Mouse (Mus musculus) neural tube, embryonic 12.5 days (tissue): ENCODE data around the gene Cradd. TPM values are rescaled to one million over a fixed set of nuclear protein-coding genes. Genes with fewer than 3 reads are reported as not detected.

ENCODE experiments used
- ATAC-seq: fragments of 200-750 bp; cut with Nextera tagmentation; 2 replicates; pipeline ENCODE4 v1.8.0; 2017; ENCODE audit warnings: low read depth, mild to moderate bottlenecking, moderate TSS enrichment, moderate library complexity; ENCODE audit not compliant: low FRiP score
- H3K27ac ChIP-seq: fragments of 300-500 bp; sonication (generic); 2 replicates; pipeline ENCODE4 v1.5.1; 2016
- H3K27me3 ChIP-seq: fragments of 300-500 bp; sonication (generic); replicated peaks from 2 replicates; pipeline ENCODE4 v1.6.1; 2016; ENCODE audit warnings: mild to moderate bottlenecking
- H3K36me3 ChIP-seq: fragments of 300-500 bp; sonication (generic); 2 replicates; pipeline ENCODE4 v1.6.1; 2016; ENCODE audit warnings: mild to moderate bottlenecking
- H3K4me1 ChIP-seq: fragments of 300-500 bp; sonication (generic); 2 replicates; pipeline ENCODE4 v1.6.1; 2016
- H3K4me2 ChIP-seq: fragments of 300-500 bp; sonication (generic); replicated peaks from 2 replicates; pipeline ENCODE4 v1.6.1; 2016; ENCODE audit warnings: mild to moderate bottlenecking
- H3K4me3 ChIP-seq: fragments of 300-500 bp; sonication (generic); 2 replicates; pipeline ENCODE4 v1.5.1; 2016
- H3K9ac ChIP-seq: fragments of 300-500 bp; sonication (generic); 2 replicates; pipeline ENCODE4 v1.6.1; 2016; ENCODE audit warnings: mild to moderate bottlenecking
- H3K9me3 ChIP-seq: fragments of 300-500 bp; sonication (generic); 2 replicates; pipeline ENCODE4 v1.6.1; 2016; ENCODE audit warnings: mild to moderate bottlenecking
- WGBS: fragments of 180-500 bp; shearing (Covaris S2); methylation state at CpG from one replicate; pipeline ENCODE4 v1.1.7; 2016; 5-methylcytosine and 5-hydroxymethylcytosine counted together
- polyA plus RNA-seq: library from polyadenylated mRNA; unstranded; fragments of >200 nt; fragmentation: Nextera tagmentation; extraction: Ambion mirVana; gene quantifications from 2 replicates; pipeline ENCODE4 v1.2.1, GENCODE M21; 2016

Cradd gene
- polyA plus RNA-seq, 1 experiment from 2014 or later: 14.4 TPM

DNA sequence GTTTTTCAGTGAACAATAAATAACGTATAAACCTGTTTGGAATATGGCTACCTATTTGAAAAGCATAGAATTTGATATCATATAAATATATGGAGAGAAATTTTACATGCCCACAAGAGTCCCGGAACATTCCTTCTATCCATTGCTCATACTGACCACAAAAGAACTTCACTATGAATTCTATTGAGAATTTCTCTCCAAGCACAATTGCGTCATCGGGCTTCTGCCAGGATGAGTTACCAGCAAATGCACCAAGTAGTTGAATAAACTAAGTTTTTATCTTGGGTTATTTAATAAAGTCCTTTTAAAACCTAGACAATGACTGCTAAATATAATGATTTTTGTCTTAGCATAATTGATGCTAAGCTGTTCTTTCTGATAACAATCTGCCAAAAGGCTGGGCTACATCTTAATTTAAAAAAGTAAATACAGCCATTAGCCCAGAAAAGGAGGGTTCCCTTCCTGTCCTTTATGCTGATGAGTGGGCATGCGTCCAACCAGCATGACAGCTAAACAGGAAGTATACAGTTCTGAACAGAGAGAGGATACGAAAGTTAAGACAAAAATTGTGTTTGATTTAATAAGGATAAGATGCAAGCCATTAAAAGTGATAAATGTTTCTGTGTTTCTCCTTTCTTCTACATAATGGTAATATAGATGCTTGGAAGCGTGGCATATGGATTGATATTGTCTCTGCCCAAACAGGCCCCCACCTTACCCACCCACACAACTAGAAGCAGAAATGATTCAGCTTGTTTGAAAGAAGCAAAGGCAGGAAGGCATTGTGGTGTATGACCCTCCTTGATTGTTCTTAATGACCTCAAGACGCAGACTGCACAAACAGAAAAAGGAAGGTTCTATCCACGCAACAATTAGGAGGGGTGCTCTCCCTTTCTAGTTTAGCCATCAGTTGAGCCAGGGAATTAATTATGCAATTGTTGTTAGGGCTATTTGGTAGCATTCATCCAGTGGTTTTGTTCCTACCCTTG is 6.7 kb upstream of the Cradd start:
- WGBS: 69% methylated on average over 9 of the region's 9 CpGs
- ATAC-seq: no peak
- no peaks in the 10 kb centered on the region for H3K27me3 ChIP-seq

DNA sequence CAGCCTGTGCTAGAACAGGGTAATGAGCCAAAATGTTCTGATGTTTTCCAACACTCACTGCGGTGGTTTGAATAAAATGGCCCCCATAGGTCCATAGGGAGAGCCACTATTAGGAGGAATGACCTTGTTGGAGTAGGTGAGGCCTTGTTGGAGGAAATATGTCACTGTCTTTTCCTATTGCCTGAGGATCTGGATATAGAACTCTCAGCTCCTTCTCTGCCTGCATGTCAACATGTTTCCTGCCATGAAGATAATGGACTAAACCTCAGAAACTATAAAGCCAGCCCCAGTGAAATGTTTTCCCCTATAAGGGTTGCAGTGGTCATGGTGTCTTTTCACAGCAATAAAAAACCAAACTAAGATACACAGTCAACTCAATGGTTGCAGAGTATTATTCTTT is 6.0 kb upstream of the Cradd start:
- Histone ChIP-seq H3K27ac (no peak overlapping the region), H3K4me2 (no peak overlapping the region), H3K27me3 (no peaks in the 10 kb centered on the region), H3K4me1 (no peaks in the 10 kb centered on the region), H3K9me3 (no peaks in the 10 kb centered on the region), H3K4me3 (no peak overlapping the region), H3K36me3 (no peaks in the 10 kb centered on the region), H3K9ac (no peak overlapping the region)
- WGBS: 91% methylated on average over 1 of the region's 1 CpGs
- ATAC-seq: no peak

More for the DNA sequence above, 6.7 kb upstream of the Cradd start:
- Histone ChIP-seq H3K9ac (no peak overlapping the region), H3K4me2 (no peak overlapping the region), H3K4me3 (no peak overlapping the region), H3K4me1 (no peaks in the 10 kb centered on the region), H3K27ac (no peak overlapping the region), H3K9me3 (no peaks in the 10 kb centered on the region), H3K36me3 (no peaks in the 10 kb centered on the region)

DNA sequence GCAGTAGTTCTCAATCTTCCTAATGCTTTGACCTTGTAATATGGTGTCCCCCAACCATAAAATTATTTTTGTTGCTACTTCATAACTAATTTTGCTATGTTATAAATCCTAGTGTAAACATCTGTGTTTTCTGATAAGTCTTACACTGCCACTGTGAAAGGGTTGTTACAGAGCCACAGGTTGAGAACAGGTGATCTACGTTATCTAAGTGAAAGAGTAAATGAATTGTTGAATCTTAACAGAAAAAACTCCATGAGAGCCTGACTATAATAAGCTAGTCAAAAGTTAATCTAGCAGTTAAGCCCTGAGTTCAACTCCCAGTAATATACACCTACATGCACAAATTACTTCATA is 322 bp upstream of the Cradd start:
- WGBS: 47% methylated on average over 1 of the region's 1 CpGs
- H3K4me2 ChIP-seq: no peak overlapping the region
- H3K4me1 ChIP-seq: peaks cover 13% of the 10 kb centered on the region
- H3K4me3 ChIP-seq: no peak overlapping the region
- ATAC-seq: peak; percentile 41
- H3K9me3 ChIP-seq: no peaks in the 10 kb centered on the region
- no peak overlapping the region for H3K27ac ChIP-seq
- H3K36me3 ChIP-seq: no peaks in the 10 kb centered on the region
- H3K9ac ChIP-seq: no peak overlapping the region
- no peaks in the 10 kb centered on the region for H3K27me3 ChIP-seq

- H3K4me2 ChIP-seq: peak overlapping the region; percentile 70
- H3K9me3 ChIP-seq: no peaks in the 10 kb centered on the region
- no peaks in the 10 kb centered on the region for H3K36me3 ChIP-seq
- ATAC-seq: no peak
- H3K27me3 ChIP-seq: no peaks in the 10 kb centered on the region
- no peak overlapping the region for H3K4me3 ChIP-seq
- no peak overlapping the region for H3K27ac ChIP-seq
- peaks cover 19% of the 10 kb centered on the region for H3K4me1 ChIP-seq
- 0 out of 2 replicates have a peak overlapping the region, but pooled peaks have one; percentile 75 for H3K9ac ChIP-seq
- WGBS: 63% methylated on average over 20 of the region's 20 CpGs
These were observed 1.6 kb downstream of the Cradd start for GRCm38 (mm10) chr10:95322076-95323070.

DNA sequence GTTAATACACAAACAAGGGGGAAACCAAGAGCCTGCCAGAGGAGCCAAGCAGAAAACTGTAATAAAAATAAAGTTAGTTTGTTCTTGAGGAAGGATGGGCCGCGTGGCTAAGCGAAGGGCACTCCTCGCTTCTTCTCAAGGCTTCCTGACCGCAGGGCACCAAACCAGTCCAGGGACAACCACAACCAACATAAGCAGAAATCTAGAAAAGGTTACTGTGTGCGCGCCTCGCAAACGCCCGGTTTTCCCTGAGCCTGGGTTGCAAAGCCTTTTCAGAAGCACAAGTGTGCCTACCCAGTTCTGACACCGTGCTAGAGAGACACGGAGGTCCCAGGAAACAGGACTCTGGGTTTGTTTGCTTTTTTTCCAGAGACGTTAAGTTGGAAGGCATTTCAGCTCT is 4.9 kb downstream of the Cradd start:
- Histone ChIP-seq H3K36me3 (no peaks in the 10 kb centered on the region), H3K9ac (no peak overlapping the region), H3K9me3 (no peaks in the 10 kb centered on the region), H3K4me3 (no peak overlapping the region), H3K27ac (no peak overlapping the region), H3K4me1 (peaks cover 37% of the 10 kb centered on the region), H3K4me2 (no peak overlapping the region), H3K27me3 (no peaks in the 10 kb centered on the region)
- WGBS: 91% methylated on average over 13 of the region's 13 CpGs
- no peak for ATAC-seq

- H3K36me3 ChIP-seq: no peaks in the 10 kb centered on the region
- H3K27me3 ChIP-seq: no peaks in the 10 kb centered on the region; the same call in 1 of the 2 replicates
- H3K4me3 ChIP-seq: no peak overlapping the region
- 90% methylated on average over 7 of the region's 7 CpGs for WGBS
- no peak for ATAC-seq
- H3K9me3 ChIP-seq: no peaks in the 10 kb centered on the region
- no peak overlapping the region for H3K27ac ChIP-seq
- H3K4me1 ChIP-seq: peaks cover 37% of the 10 kb centered on the region
- H3K4me2 ChIP-seq: no peak overlapping the region
- H3K9ac ChIP-seq: no peak overlapping the region
These were observed 5.6 kb downstream of the Cradd start for GRCm38 (mm10) chr10:95318392-95318708.

- 90% methylated on average over 21 of the region's 21 CpGs for WGBS
These were observed 6.1 kb downstream of the Cradd start for GRCm38 (mm10) chr10:95317581-95318391.

DNA sequence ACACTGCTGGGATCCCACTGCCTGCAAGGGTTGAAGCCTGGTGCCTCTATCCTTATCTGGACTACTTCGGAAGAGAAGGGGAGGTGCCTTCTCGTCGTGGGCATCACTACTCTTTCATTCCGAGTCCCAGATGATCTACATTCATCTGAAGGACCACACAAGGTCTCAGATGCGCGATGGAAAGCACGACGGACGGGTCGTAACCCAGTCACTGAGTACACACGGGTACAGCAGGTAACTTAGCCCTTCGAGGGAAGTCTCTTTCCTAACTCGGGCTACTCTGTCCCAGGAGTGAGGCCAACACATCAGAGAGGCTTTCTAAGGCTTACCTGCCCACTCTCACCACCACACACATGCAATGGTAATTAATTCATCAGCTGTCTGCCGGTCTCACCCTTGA is 6.8 kb downstream of the Cradd start:
- Histone ChIP-seq H3K27ac (no peak overlapping the region; the same call in 1 of the 2 replicates), H3K9ac (no peak overlapping the region), H3K36me3 (no peaks in the 10 kb centered on the region), H3K27me3 (peaks cover 5% of the 10 kb centered on the region), H3K4me1 (peaks cover 28% of the 10 kb centered on the region), H3K9me3 (no peaks in the 10 kb centered on the region), H3K4me2 (no peak overlapping the region), H3K4me3 (no peak overlapping the region)
- WGBS: 85% methylated on average over 14 of the region's 14 CpGs
- no peak for ATAC-seq

More at GRCm38 (mm10) chr10:95317581-95318391, 6.1 kb downstream of the Cradd start:
- no peaks in the 10 kb centered on the region for H3K36me3 ChIP-seq
- H3K27ac ChIP-seq: no peak overlapping the region
- H3K4me3 ChIP-seq: no peak overlapping the region
- no peak overlapping the region for H3K4me2 ChIP-seq
- no peak for ATAC-seq
- peaks cover 3% of the 10 kb centered on the region; the same call in 1 of the 2 replicates for H3K27me3 ChIP-seq
- peaks cover 35% of the 10 kb centered on the region for H3K4me1 ChIP-seq
- no peaks in the 10 kb centered on the region for H3K9me3 ChIP-seq
- H3K9ac ChIP-seq: no peak overlapping the region

GRCm38 (mm10) chr10:95316675-95317074 is 7.3 kb downstream of the Cradd start:
- 64% methylated on average over 9 of the region's 9 CpGs for WGBS
- Histone ChIP-seq H3K4me3 (no peak overlapping the region), H3K9ac (no peak overlapping the region)

DNA sequence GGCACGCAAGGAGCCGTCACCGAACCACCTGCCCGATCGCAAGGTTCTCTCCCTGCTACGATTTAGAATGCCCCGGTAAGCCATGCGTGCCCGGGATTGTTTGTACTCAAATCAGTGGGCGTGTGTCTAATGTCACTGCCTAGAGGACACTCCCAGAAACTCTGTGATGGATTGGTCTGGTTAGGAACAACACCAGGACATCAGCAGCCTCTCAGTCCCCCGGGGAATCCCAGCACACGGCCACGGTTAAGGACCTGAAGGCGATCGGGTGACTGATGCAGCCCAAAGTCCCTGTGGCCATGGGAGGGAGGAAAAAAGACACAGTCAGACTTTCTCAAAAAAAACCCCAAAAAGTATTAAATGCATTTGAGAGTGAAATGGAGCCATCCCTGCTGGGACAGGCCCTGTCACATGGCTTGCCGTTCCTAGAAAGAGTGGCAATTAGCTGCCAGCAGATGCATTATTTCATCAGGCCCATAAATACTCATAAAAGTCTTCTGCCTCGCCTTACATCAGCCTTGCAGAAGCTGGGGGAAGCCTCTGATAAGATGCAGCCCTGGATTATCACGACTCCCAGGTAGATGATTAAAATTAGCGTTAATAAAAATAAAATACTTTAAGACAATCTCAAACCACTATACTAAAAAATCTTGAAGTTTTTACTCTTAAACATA is 8.0 kb downstream of the Cradd start:
- Histone ChIP-seq H3K4me1 (peaks cover 33% of the 10 kb centered on the region), H3K36me3 (no peaks in the 10 kb centered on the region), H3K9ac (no peak overlapping the region), H3K4me3 (no peak overlapping the region), H3K9me3 (no peaks in the 10 kb centered on the region), H3K4me2 (peak overlapping the region; percentile 41; the same call in 1 of the 2 replicates), H3K27me3 (peaks cover 7% of the 10 kb centered on the region), H3K27ac (no peak overlapping the region)
- 18% methylated on average over 19 of the region's 19 CpGs for WGBS
- peak; percentile 46; the same call in 1 of the 2 replicates for ATAC-seq

More at GRCm38 (mm10) chr10:95316675-95317074, 7.3 kb downstream of the Cradd start:
- Histone ChIP-seq H3K27me3 (peaks cover 7% of the 10 kb centered on the region), H3K36me3 (no peaks in the 10 kb centered on the region), H3K4me2 (no peak overlapping the region), H3K27ac (no peak overlapping the region; the same call in 1 of the 2 replicates), H3K9me3 (no peaks in the 10 kb centered on the region), H3K4me1 (peaks cover 27% of the 10 kb centered on the region)
- no peak for ATAC-seq

DNA sequence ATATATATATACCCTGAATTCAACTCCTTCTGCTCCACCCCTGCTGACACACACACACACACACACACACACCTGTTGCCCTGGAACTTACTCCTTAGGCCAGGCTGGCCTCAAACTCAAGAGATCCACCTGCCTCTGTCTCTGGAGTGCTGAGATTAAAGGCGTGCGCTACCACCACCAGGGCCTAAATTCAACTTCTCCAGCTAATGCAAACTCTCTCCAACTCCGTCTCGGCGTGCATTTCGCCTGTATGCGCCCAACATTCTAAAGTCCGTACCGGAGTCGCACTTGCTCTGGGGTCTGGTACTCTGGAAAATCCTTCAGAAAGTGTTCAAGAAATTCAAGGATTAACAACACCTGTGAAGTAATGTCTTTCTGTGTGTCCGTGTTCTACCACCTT is 8.6 kb downstream of the Cradd start:
- Histone ChIP-seq H3K4me1 (peaks cover 33% of the 10 kb centered on the region), H3K27me3 (peaks cover 7% of the 10 kb centered on the region), H3K4me2 (peak overlapping the region; percentile 41; the same call in 1 of the 2 replicates), H3K9ac (peak overlapping the region; percentile 8; the same call in 1 of the 2 replicates), H3K36me3 (no peaks in the 10 kb centered on the region), H3K4me3 (no peak overlapping the region), H3K9me3 (no peaks in the 10 kb centered on the region), H3K27ac (no peak overlapping the region)
- ATAC-seq: no peak
- 87% methylated on average over 11 of the region's 11 CpGs for WGBS
